Mouse (Mus musculus) MEL (cell line): ENCODE measurements around the gene Cdt1.

Source experiments
- CHD2 ChIP-seq: IDR thresholded peaks from 2 replicates; pipeline ENCODE4 v1.6.1; 2011; ENCODE audit warnings: low read length, improper control_type of control experiment
- CTCF ChIP-seq, 3 experiments: IDR thresholded peaks in 2 of 3; conservative IDR thresholded peaks in 1 of 3; 2 replicates each; pipeline ENCODE4 v1.5.1; 2011 to 2012; ENCODE audit warnings: low read length in 3 of 3, low read depth in 2 of 3, mild to moderate bottlenecking in 2 of 3, improper control_type of control experiment in 1 of 3, inconsistent platforms in 1 of 3, mixed read lengths in 1 of 3, moderate library complexity in 1 of 3; ENCODE audit not compliant: control insufficient read depth in 1 of 3, insufficient read depth in 1 of 3, poor library complexity in 1 of 3, severe bottlenecking in 1 of 3
- GABPA ChIP-seq: IDR thresholded peaks from 2 replicates; pipeline ENCODE4 v1.6.1; 2012; ENCODE audit warnings: low read depth, mild to moderate bottlenecking, inconsistent platforms, low read length, improper control_type of control experiment, moderate library complexity
- POLR2AphosphoS2 ChIP-seq: IDR thresholded peaks from 2 replicates; pipeline ENCODE4 v1.6.1; 2011; ENCODE audit warnings: low read length, improper control_type of control experiment
- TCF12 ChIP-seq: IDR thresholded peaks from 2 replicates; pipeline ENCODE4 v1.6.1; 2014; ENCODE audit warnings: low read depth, mild to moderate bottlenecking, inconsistent platforms, low read length, improper control_type of control experiment, moderate library complexity

DNA sequence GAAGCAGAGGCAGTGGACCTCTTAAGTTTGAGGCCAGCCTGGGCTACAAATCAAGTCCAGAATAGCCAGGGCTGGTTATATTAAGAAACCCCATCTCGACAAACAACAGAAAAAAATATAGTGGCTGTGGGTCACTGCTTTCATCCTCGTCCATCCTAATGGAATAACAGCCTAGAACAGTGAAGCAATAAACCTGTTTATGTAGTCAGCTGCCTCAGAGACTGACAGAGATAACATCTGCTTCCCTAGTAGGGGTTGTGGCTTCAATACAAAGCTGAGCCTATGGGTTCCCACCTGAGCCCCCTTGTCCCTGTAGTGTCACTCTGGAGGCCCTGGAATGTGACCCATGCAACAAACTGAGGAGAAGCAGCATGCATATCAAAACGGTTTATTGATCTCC is 6.4 kb downstream of the Cdt1 start:
- no peak for TF ChIP-seq TCF12
- no peak for TF ChIP-seq CTCF (IDR thresholded peaks at IDR 0.05 in 2 of 3, conservative IDR thresholded peaks at IDR 0.05 in 1 of 3; ENCODE audit: control insufficient read depth in 1 of 3, insufficient read depth in 1 of 3, low read depth in 2 of 3, low read length in 3 of 3, poor library complexity in 1 of 3, severe bottlenecking in 1 of 3)
- TF ChIP-seq POLR2AphosphoS2, result no peak
- no peak for TF ChIP-seq GABPA
- TF ChIP-seq CHD2, result no peak
